Mouse (Mus musculus): ENCODE measurements at regions not wholly inside any gene's neighbourhood (a gene's known extent, or its start where the extent isn't known, plus 50 kb on each side); places are given as distances from the start of the nearest gene placed in this dataset.

- peaks cover 4% of the 10 kb centered on the region for H3K27me3 ChIP-seq
- POLR2A ChIA-PET: no interaction called here
- TF ChIP-seq CTCF (IDR thresholded peaks at IDR 0.05): no peak
- in situ Hi-C loops (cut with MboI; ENCODE audit: low pct_unique_long_range_greater_than_20kb): no loop called here
- ATAC-seq (no peak), DNase-seq (ENCODE audit: low read depth, low spot score) (no peak)
- CTCF ChIA-PET: no interaction called here
Observed at GRCm38 (mm10) chr11:17526476-17526875, 269.1 kb downstream of the C1d start.

- no peak for TF ChIP-seq CTCF (IDR thresholded peaks at IDR 0.05)
- ChIA-PET CTCF (interaction anchor here (1.2 kb wide), 1 partner anchor 60 kb away, joined by 3 read pairs; no protein-coding TSS in a partner anchor), POLR2A (no interaction called here)
- DNase-seq (ENCODE audit: low read depth, low spot score) (no peak), ATAC-seq (no peak)
- in situ Hi-C loops (cut with MboI; ENCODE audit: low pct_unique_long_range_greater_than_20kb): no loop called here
- peaks cover 4% of the 10 kb centered on the region for H3K27me3 ChIP-seq
Observed at GRCm38 (mm10) chr11:17528609-17529008, 271.2 kb downstream of the C1d start.

GRCm38 (mm10) chr11:17533706-17534105, 276.3 kb downstream of the C1d start:
- H3K27me3 ChIP-seq: no peaks in the 10 kb centered on the region
- ATAC-seq (no peak), DNase-seq (ENCODE audit: low read depth, low spot score) (no peak)
- ChIA-PET POLR2A (no interaction called here), CTCF (interaction anchor here (1.4 kb wide), 1 partner anchor 77 kb away, joined by 3 read pairs; no protein-coding TSS in a partner anchor)
- in situ Hi-C loops (cut with MboI; ENCODE audit: low pct_unique_long_range_greater_than_20kb): no loop called here
- no peak for TF ChIP-seq CTCF (IDR thresholded peaks at IDR 0.05)

GRCm38 (mm10) chr11:17546286-17546685, 288.9 kb downstream of the C1d start:
- TF ChIP-seq CTCF (IDR thresholded peaks at IDR 0.05): no peak
- ChIA-PET POLR2A (no interaction called here), CTCF (no interaction called here)
- ATAC-seq: no peak
- no peak for DNase-seq (ENCODE audit: low read depth, low spot score)
- H3K27me3 ChIP-seq: no peaks in the 10 kb centered on the region
- in situ Hi-C loops (cut with MboI; ENCODE audit: low pct_unique_long_range_greater_than_20kb): no loop called here

GRCm38 (mm10) chr11:17549148-17549547, 291.8 kb downstream of the C1d start:
- no peak for TF ChIP-seq CTCF (IDR thresholded peaks at IDR 0.05)
- no peaks in the 10 kb centered on the region for H3K27me3 ChIP-seq
- ChIA-PET CTCF (no interaction called here), POLR2A (no interaction called here)
- in situ Hi-C loops (cut with MboI; ENCODE audit: low pct_unique_long_range_greater_than_20kb): no loop called here
- no peak for ATAC-seq
- no peak for DNase-seq (ENCODE audit: low read depth, low spot score)

- ChIA-PET POLR2A (no interaction called here), CTCF (no interaction called here)
- TF ChIP-seq CTCF (IDR thresholded peaks at IDR 0.05): no peak
- DNase-seq (ENCODE audit: low read depth, low spot score): no peak
- H3K27me3 ChIP-seq: no peaks in the 10 kb centered on the region
- in situ Hi-C loops (cut with MboI; ENCODE audit: low pct_unique_long_range_greater_than_20kb): no loop called here
- no peak for ATAC-seq
Observed at GRCm38 (mm10) chr11:17555276-17555675, 297.9 kb downstream of the C1d start.

GRCm38 (mm10) chr11:17591780-17592487, 334.6 kb downstream of the C1d start:
- ChIA-PET POLR2A (no interaction called here), CTCF (no interaction called here)
- ATAC-seq: no peak
- H3K27me3 ChIP-seq: no peaks in the 10 kb centered on the region
- no peak for TF ChIP-seq CTCF (IDR thresholded peaks at IDR 0.05)
- DNase-seq (ENCODE audit: low read depth, low spot score): no peak
- in situ Hi-C loops (cut with MboI; ENCODE audit: low pct_unique_long_range_greater_than_20kb): no loop called here

GRCm38 (mm10) chr11:17603726-17604493, 346.5 kb downstream of the C1d start:
- in situ Hi-C loops (cut with MboI; ENCODE audit: low pct_unique_long_range_greater_than_20kb): no loop called here
- ATAC-seq (no peak), DNase-seq (ENCODE audit: low read depth, low spot score) (no peak)
- ChIA-PET POLR2A (no interaction called here), CTCF (no interaction called here)
- no peak for TF ChIP-seq CTCF (IDR thresholded peaks at IDR 0.05)
- no peaks in the 10 kb centered on the region for H3K27me3 ChIP-seq

- TF ChIP-seq CTCF (IDR thresholded peaks at IDR 0.05): no peak
- H3K27me3 ChIP-seq: no peaks in the 10 kb centered on the region
- in situ Hi-C loops (cut with MboI; ENCODE audit: low pct_unique_long_range_greater_than_20kb): no loop called here
- ATAC-seq (peak; percentile 90), DNase-seq (ENCODE audit: low read depth, low spot score) (no peak)
- ChIA-PET CTCF (no interaction called here), POLR2A (no interaction called here)
Observed at GRCm38 (mm10) chr11:17620462-17621248, 333.0 kb downstream of the Etaa1 start.

GRCm38 (mm10) chr11:17629541-17630171, 324.0 kb downstream of the Etaa1 start:
- TF ChIP-seq CTCF (IDR thresholded peaks at IDR 0.05): no peak
- no peaks in the 10 kb centered on the region for H3K27me3 ChIP-seq
- POLR2A ChIA-PET: no interaction called here
- DNase-seq (ENCODE audit: low read depth, low spot score) (no peak), ATAC-seq (no peak)
- CTCF ChIA-PET: no interaction called here
- in situ Hi-C loops (cut with MboI; ENCODE audit: low pct_unique_long_range_greater_than_20kb): no loop called here

GRCm38 (mm10) chr11:17630172-17630553, 323.5 kb downstream of the Etaa1 start:
- DNase-seq (ENCODE audit: low read depth, low spot score) (no peak), ATAC-seq (no peak)
- POLR2A ChIA-PET: no interaction called here
- H3K27me3 ChIP-seq: no peaks in the 10 kb centered on the region
- CTCF ChIA-PET: no interaction called here
- no peak for TF ChIP-seq CTCF (IDR thresholded peaks at IDR 0.05)
- in situ Hi-C loops (cut with MboI; ENCODE audit: low pct_unique_long_range_greater_than_20kb): no loop called here

All from Patski (cell line).